Mouse (Mus musculus) activated CD4-positive, CD25-positive, alpha-beta regulatory T cell, adult 9 weeks (primary cell): ENCODE measurements around the gene Apol11a. TPM values are rescaled to one million over a fixed set of nuclear protein-coding genes. Genes with fewer than 3 reads are reported as not detected.

Source experiments
- polyA plus RNA-seq: library from polyadenylated mRNA; unstranded; fragments of 100-300 nt; shearing (Covaris generic); gene quantifications from one replicate; pipeline ENCODE4 v1.2.1, GENCODE M21; 2017

Apol11a gene
- polyA plus RNA-seq: 0.89 TPM

GRCm38 (mm10) chr15:77507966-77508365 is at the start of gene Apol11a:
Apol11a (plus strand) TSS chr15:77508271.

GRCm38 (mm10) chr15:77476693-77477092 is 31.4 kb upstream of the Apol11a start, which contains the start of gene Apol10a:
Apol10a (plus strand) TSS chr15:77477047.

GRCm38 (mm10) chr15:77533216-77533615 is 25.1 kb downstream of the Apol11a start, which contains the start of gene Apol7c:
Apol7c (minus strand) TSS chr15:77533316.

GRCm38 (mm10) chr15:77561792-77562191 is 53.7 kb downstream of the Apol11a start, which contains the start of gene 1700025B11Rik:
1700025B11Rik (minus strand) TSS chr15:77561892.

Other genes starting within 250 kb of the Apol11a start
- gene Rbfox2, start 201.3 kb upstream of the Apol11a start, polyA plus RNA-seq: not detected
- not detected for gene Apol7a, start 109.2 kb upstream of the Apol11a start, polyA plus RNA-seq
- gene Apol9a, start 97.1 kb upstream of the Apol11a start, polyA plus RNA-seq: 4.5 TPM
- 0.32 TPM for gene Apol7b, start 60.8 kb upstream of the Apol11a start, polyA plus RNA-seq
- gene Apol10a, start 31.2 kb upstream of the Apol11a start, polyA plus RNA-seq: 0.15 TPM
- not detected for gene Apol7c, start 25.0 kb downstream of the Apol11a start, polyA plus RNA-seq
- not detected for gene 1700025B11Rik, start 53.6 kb downstream of the Apol11a start, polyA plus RNA-seq
- gene Apol10b, start 87.9 kb downstream of the Apol11a start, polyA plus RNA-seq: 4.6 TPM
- not detected for gene Gm36245, start 91.0 kb downstream of the Apol11a start, polyA plus RNA-seq
- gene Apol11b, start 135.0 kb downstream of the Apol11a start, polyA plus RNA-seq: 6.1 TPM
- gene Apol7e, start 190.6 kb downstream of the Apol11a start, polyA plus RNA-seq: 79.7 TPM
- 17.0 TPM for gene Apol9b, start 220.8 kb downstream of the Apol11a start, polyA plus RNA-seq
- gene Apol8, start 248.7 kb downstream of the Apol11a start, polyA plus RNA-seq: 0.20 TPM